Mouse (Mus musculus): ENCODE results near the gene Ugt2b34. TPM values are rescaled to one million over a fixed set of nuclear protein-coding genes. Genes with fewer than 3 reads are reported as not detected.

Gene Ugt2b34
- total and polyA plus RNA-seq, 2 experiments from 2014 or later = 0.23 TPM; not detected in 1

GRCm38 (mm10) chr5:86910770-86911169, 4.0 kb upstream of the Ugt2b34 start:
- H3K4me2 ChIP-seq (ENCODE audit: low read depth, low read length) = no peak overlapping the region
- no peak for DNase-seq (ENCODE audit: low spot score)
- H3K36me3 ChIP-seq (replicated peaks; ENCODE audit: control insufficient read depth, insufficient read depth, low read length) = no peaks in the 10 kb centered on the region
- no peak overlapping the region for H3K9ac ChIP-seq (replicated peaks; ENCODE audit: low read depth, low read length)
- WGBS = 50% methylated on average over 1 of the region's 1 CpGs
- no peaks in the 10 kb centered on the region for H3K27me3 ChIP-seq (ENCODE audit: control insufficient read depth, insufficient read depth, low read length)
- no peaks in the 10 kb centered on the region for H3K4me1 ChIP-seq (ENCODE audit: control insufficient read depth, insufficient read depth)
- TF ChIP-seq EP300 (IDR thresholded peaks at IDR 0.05; ENCODE audit: low read depth) = no peak
- no peak for TF ChIP-seq CTCF (IDR thresholded peaks at IDR 0.05; ENCODE audit: low read depth)
- ATAC-seq (ENCODE audit: insufficient read depth, low read depth) = no peak
- no peak overlapping the region for H3K4me3 ChIP-seq (ENCODE audit: low read depth, low read length)
- H3K9me3 ChIP-seq (replicated peaks; ENCODE audit: control insufficient read depth, low read length) = no peaks in the 10 kb centered on the region
- no peak overlapping the region for H3K27ac ChIP-seq (ENCODE audit: low read depth)

GRCm38 (mm10) chr5:86889933-86890332, 16.8 kb downstream of the Ugt2b34 start:
- no peak overlapping the region for H3K4me2 ChIP-seq (ENCODE audit: low read depth, low read length)
- no peak overlapping the region for H3K27ac ChIP-seq (ENCODE audit: low read depth)
- no peaks in the 10 kb centered on the region for H3K36me3 ChIP-seq (replicated peaks; ENCODE audit: control insufficient read depth, insufficient read depth, low read length)
- ATAC-seq (ENCODE audit: insufficient read depth, low read depth) (no peak), DNase-seq (ENCODE audit: low spot score) (no peak)
- H3K9ac ChIP-seq (replicated peaks; ENCODE audit: low read depth, low read length) = no peak overlapping the region
- H3K9me3 ChIP-seq (replicated peaks; ENCODE audit: control insufficient read depth, low read length) = no peaks in the 10 kb centered on the region
- 73% methylated on average over 1 of the region's 1 CpGs for WGBS
- H3K4me3 ChIP-seq (ENCODE audit: low read depth, low read length) = no peak overlapping the region
- no peaks in the 10 kb centered on the region for H3K4me1 ChIP-seq (ENCODE audit: control insufficient read depth, insufficient read depth)
- TF ChIP-seq CTCF (IDR thresholded peaks at IDR 0.05; ENCODE audit: low read depth) (no peak), EP300 (IDR thresholded peaks at IDR 0.05; ENCODE audit: low read depth) (no peak)
- no peaks in the 10 kb centered on the region for H3K27me3 ChIP-seq (ENCODE audit: control insufficient read depth, insufficient read depth, low read length)

- H3K9me3 ChIP-seq (replicated peaks; ENCODE audit: control insufficient read depth, low read length) = no peaks in the 10 kb centered on the region
- 59% methylated on average over 1 of the region's 1 CpGs for WGBS
- TF ChIP-seq CTCF (IDR thresholded peaks at IDR 0.05; ENCODE audit: low read depth) (no peak), EP300 (IDR thresholded peaks at IDR 0.05; ENCODE audit: low read depth) (no peak)
- H3K9ac ChIP-seq (replicated peaks; ENCODE audit: low read depth, low read length) = no peak overlapping the region
- H3K27me3 ChIP-seq (ENCODE audit: control insufficient read depth, insufficient read depth, low read length) = no peaks in the 10 kb centered on the region
- H3K4me3 ChIP-seq (ENCODE audit: low read depth, low read length) = no peak overlapping the region
- H3K4me2 ChIP-seq (ENCODE audit: low read depth, low read length) = no peak overlapping the region
- no peak overlapping the region for H3K27ac ChIP-seq (ENCODE audit: low read depth)
- ATAC-seq (ENCODE audit: insufficient read depth, low read depth) (no peak), DNase-seq (ENCODE audit: low spot score) (no peak)
- no peaks in the 10 kb centered on the region for H3K36me3 ChIP-seq (replicated peaks; ENCODE audit: control insufficient read depth, insufficient read depth, low read length)
- H3K4me1 ChIP-seq (ENCODE audit: control insufficient read depth, insufficient read depth) = no peaks in the 10 kb centered on the region
These were observed 18.3 kb downstream of the Ugt2b34 start for GRCm38 (mm10) chr5:86888420-86888819.

- no peak overlapping the region for H3K27ac ChIP-seq (ENCODE audit: low read depth)
- DNase-seq (ENCODE audit: low spot score) (no peak), ATAC-seq (ENCODE audit: insufficient read depth, low read depth) (no peak)
- H3K9me3 ChIP-seq (replicated peaks; ENCODE audit: control insufficient read depth, low read length) = no peaks in the 10 kb centered on the region
- no peaks in the 10 kb centered on the region for H3K27me3 ChIP-seq (ENCODE audit: control insufficient read depth, insufficient read depth, low read length)
- H3K4me1 ChIP-seq (ENCODE audit: control insufficient read depth, insufficient read depth) = no peaks in the 10 kb centered on the region
- H3K36me3 ChIP-seq (replicated peaks; ENCODE audit: control insufficient read depth, insufficient read depth, low read length) = no peaks in the 10 kb centered on the region
- no peak overlapping the region for H3K4me2 ChIP-seq (ENCODE audit: low read depth, low read length)
- no peak for TF ChIP-seq EP300 (IDR thresholded peaks at IDR 0.05; ENCODE audit: low read depth)
- no peak for TF ChIP-seq CTCF (IDR thresholded peaks at IDR 0.05; ENCODE audit: low read depth)
- H3K4me3 ChIP-seq (ENCODE audit: low read depth, low read length) = no peak overlapping the region
- H3K9ac ChIP-seq (replicated peaks; ENCODE audit: low read depth, low read length) = no peak overlapping the region
- WGBS = 83% methylated on average over 1 of the region's 1 CpGs
These were observed 19.7 kb downstream of the Ugt2b34 start for GRCm38 (mm10) chr5:86887081-86887480.

- H3K4me3 ChIP-seq (ENCODE audit: low read depth, low read length) = no peak overlapping the region
- ATAC-seq (ENCODE audit: insufficient read depth, low read depth) (no peak), DNase-seq (ENCODE audit: low spot score) (no peak)
- no peaks in the 10 kb centered on the region for H3K27me3 ChIP-seq (ENCODE audit: control insufficient read depth, insufficient read depth, low read length)
- no peaks in the 10 kb centered on the region for H3K36me3 ChIP-seq (replicated peaks; ENCODE audit: control insufficient read depth, insufficient read depth, low read length)
- no peaks in the 10 kb centered on the region for H3K9me3 ChIP-seq (replicated peaks; ENCODE audit: control insufficient read depth, low read length)
- no peaks in the 10 kb centered on the region for H3K4me1 ChIP-seq (ENCODE audit: control insufficient read depth, insufficient read depth)
- WGBS = 31% methylated on average over 3 of the region's 3 CpGs
- no peak overlapping the region for H3K27ac ChIP-seq (ENCODE audit: low read depth)
- TF ChIP-seq EP300 (IDR thresholded peaks at IDR 0.05; ENCODE audit: low read depth) = no peak
- peak; percentile 43 for TF ChIP-seq CTCF (IDR thresholded peaks at IDR 0.05; ENCODE audit: low read depth)
- no peak overlapping the region for H3K9ac ChIP-seq (replicated peaks; ENCODE audit: low read depth, low read length)
- no peak overlapping the region for H3K4me2 ChIP-seq (ENCODE audit: low read depth, low read length)
These were observed 20.1 kb downstream of the Ugt2b34 start for GRCm38 (mm10) chr5:86886620-86887019.

- Histone ChIP-seq H3K27me3 (ENCODE audit: control insufficient read depth, insufficient read depth, low read length) (no peaks in the 10 kb centered on the region), H3K9me3 (replicated peaks; ENCODE audit: control insufficient read depth, low read length) (no peaks in the 10 kb centered on the region), H3K36me3 (replicated peaks; ENCODE audit: control insufficient read depth, insufficient read depth, low read length) (no peaks in the 10 kb centered on the region), H3K4me1 (ENCODE audit: control insufficient read depth, insufficient read depth) (no peaks in the 10 kb centered on the region), H3K4me3 (ENCODE audit: low read depth, low read length) (no peak overlapping the region), H3K4me2 (ENCODE audit: low read depth, low read length) (no peak overlapping the region), H3K9ac (replicated peaks; ENCODE audit: low read depth, low read length) (no peak overlapping the region), H3K27ac (ENCODE audit: low read depth) (no peak overlapping the region)
- DNase-seq (ENCODE audit: low spot score) (no peak), ATAC-seq (ENCODE audit: insufficient read depth, low read depth) (no peak)
- TF ChIP-seq CTCF (IDR thresholded peaks at IDR 0.05; ENCODE audit: low read depth) (no peak), EP300 (IDR thresholded peaks at IDR 0.05; ENCODE audit: low read depth) (no peak)
- WGBS = 21% methylated on average over 1 of the region's 1 CpGs
These were observed 34.9 kb downstream of the Ugt2b34 start for GRCm38 (mm10) chr5:86871877-86872276.

Data from heart, postnatal 0 days (tissue).